Mouse (Mus musculus) gonadal fat pad, adult 2 months (tissue): ENCODE results near the gene Rap1b. TPM values are rescaled to one million over a fixed set of nuclear protein-coding genes. Genes with fewer than 3 reads are reported as not detected.

ENCODE experiments used
- DNase-seq: peaks from one replicate; pipeline ENCODE4 v3.0.0-alpha.2; 2012; ENCODE audit warnings: low read depth
- polyA plus RNA-seq: library from polyadenylated mRNA; depleted of rRNA; stranded (reverse); fragments of >200 nt; gene quantifications from 2 replicates; pipeline ENCODE4 v1.2.3, GENCODE M21; 2012

The Rap1b gene
- polyA plus RNA-seq, 1 experiment: 41.1 TPM

DNA sequence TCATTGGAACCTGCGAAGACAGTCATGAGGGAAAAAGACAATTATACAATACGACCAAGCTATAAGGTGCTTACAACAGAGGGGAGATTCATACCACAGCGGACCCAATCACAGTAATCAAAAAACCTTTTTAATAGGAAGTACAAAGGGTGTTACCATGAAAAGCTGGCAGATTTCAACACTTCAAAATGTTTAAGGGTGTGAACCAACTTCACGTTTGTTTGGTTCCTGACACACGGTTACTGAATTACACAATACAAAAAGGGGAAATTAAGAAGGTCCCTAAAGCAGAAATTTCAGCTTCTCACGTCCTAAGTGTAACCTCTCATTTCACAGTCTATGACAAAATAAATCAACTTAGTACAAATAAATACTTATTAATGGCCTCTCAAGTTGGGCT lies 27.2 kb downstream of the Rap1b start:
- DNase-seq: no peak

DNA sequence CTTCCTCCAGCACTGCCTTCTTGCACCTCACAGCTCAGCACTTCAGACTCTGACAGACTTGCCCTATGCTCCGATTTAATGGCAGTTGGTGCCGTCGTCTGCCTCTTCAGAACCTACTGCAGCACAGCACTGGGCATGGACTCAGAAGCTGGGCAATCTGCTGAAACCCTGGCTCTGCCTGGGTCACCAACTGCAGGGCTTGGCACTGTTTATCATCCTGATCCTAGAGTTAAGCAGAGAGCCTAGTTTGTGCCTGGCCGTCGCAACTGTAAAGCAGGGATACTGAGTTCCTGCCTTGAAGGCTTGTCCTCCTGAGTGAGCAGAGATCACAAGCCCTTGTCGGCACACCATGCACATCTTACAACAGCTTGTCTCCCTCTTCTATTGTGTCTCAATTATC lies 29.1 kb downstream of the Rap1b start:
- DNase-seq: no peak

DNA sequence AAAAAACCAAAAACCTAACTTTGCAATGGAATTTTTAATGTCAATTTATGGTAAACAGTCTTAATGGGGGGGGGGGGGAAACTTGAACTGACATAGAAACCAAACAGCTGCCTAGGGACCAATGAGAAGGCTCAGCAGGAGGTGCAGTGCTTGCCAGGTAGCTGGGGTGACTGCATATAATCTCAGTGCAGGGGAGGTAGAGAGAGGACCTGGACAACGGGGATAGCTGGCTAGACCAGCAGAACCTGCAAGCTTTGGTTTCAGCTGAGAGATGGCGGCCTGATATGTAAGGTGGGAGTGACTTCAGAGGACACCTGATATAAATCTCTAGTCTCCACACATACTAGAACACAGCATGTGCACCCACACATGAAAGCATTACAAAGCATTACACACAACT lies 33.3 kb downstream of the Rap1b start:
- DNase-seq: no peak

DNA sequence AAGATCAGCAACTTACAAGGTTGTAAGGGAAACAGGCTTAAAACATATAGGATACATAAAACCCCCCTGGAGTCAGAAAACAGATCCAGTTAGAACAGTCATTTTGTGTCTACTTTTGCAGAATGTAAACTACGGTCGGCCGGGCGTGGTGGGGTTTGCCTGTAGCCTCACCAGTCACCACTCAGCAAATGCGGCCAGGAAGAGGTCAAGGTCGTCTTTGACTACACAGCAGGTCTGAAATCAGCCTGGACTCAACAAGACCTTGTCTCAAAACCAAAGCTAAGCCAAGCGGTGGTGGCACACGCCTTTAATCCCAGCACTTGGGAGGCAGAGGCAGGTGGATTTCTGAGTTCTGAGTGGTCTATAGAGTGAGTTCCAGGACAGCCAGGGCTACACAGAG lies 34.3 kb downstream of the Rap1b start:
- DNase-seq: no peak

DNA sequence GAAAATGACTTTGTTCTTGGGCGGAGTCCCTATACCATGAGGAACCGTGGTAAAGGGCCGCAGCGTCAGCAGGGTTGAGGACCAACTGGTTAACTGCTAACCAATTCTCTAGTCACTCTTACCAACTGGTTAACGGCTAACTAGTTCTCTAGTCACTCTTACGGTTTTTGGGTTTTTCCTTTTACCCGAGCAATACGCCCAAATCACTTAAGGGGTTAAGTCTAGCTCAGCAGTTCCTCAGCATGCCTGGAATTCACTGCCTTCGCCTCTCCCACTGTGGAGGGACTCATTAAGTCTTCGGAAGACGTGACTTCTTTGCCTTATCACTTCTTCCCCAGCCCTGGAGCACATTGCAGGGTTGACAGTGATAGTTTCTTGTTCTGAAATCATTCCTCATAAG lies 35.3 kb downstream of the Rap1b start:
- no peak for DNase-seq

DNA sequence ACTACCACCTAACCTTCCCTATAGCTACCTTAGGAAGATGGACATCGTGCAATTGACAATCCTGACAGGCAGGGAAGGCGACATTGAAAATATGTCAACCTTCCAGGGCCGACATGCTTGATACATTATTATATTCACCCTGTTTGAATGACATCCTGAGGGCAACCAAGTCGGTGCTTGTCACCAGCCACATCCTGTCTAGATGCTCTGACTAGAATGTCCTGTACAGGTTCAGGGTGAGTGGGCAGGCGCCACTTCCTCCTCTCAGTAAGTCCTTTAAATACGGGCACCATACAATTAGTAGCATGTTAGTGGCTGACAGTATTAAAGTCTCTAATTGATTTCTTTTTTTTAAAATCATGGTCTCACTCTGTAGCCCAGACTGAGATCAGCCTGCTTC lies 37.8 kb downstream of the Rap1b start:
- DNase-seq: no peak

DNA sequence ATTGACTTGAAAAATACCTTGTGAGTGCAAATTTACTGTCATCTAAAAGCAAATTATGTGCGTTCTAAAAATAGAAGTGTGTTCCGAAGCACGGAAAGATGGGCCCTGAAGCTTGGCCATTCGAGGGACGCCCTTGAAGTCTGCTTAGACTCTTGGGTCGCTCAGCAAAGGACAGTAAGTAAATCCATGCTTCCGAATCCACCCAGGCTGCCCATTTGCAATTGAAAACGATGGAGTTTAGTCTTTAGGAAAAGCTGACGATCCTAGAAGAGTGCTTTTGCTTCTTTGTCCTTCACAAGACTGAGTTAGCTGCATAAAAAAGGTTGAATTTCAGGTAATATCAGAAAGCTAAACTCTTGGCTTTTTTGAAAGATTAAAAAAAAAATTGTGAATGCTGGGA lies 39.9 kb downstream of the Rap1b start:
- DNase-seq: no peak

DNA sequence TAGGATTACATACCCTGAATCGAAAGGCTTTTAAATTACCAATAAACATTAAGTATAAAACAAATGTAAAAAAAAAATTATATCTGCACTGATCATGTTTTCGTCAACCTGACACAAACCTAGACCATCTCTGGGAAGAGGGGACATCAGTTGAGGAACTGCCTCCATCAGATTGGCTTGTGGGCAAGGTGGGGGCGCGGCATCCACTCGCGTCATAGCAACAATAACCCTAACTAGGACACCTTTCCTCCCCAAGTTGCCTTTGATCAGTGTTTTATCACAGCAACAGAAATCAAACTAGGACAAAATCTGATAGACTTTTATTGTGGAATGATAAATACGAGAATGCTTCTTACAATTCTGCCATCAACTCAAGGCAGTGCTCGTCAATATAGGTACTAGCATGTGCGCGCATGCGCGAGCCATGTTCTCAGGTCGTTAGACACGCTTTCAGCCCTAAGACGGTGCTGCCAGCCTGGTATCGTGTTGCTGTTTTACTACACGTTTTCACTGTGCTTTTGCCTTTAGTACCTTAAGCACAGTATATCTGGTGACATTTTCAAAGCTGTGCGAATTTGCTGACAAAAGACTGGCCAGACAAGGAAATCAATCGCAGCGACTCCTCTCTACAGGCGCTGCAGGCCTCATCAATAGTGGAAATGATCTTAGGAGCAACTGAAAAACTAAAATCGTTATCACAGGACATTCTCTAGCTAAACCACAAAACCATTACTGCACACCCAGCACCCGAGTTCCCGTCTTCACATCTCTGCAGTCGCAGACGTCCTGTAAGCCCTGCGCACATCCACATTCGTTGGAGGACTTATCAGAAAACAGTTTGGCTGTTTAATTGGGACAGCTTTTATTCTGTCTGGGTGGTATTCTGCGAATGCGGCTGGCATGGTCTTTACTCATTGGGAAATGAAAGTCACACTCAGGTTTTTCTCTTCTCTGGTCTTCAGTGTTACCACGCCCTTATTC lies 41.7 kb downstream of the Rap1b start:
- DNase-seq: no peak

DNA sequence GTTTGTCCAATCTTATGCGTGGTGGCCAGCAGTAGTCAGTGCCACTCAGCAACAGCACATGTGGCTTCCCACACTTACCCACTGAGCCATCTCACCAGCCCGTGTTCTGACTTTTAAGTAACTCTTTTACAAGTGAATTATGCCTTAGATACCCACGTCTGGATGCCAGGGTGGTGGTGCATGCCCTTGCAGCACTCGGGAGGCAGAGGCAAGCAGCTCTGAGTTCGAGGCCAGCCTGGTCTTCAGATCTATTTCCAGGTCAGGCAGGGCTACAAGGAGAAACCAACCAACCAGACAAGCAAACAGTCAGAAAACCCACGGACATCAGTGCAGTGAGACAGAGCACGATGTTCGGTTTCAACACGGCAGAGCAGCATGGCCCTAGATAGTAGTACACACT lies 43.9 kb downstream of the Rap1b start:
- DNase-seq: no peak

DNA sequence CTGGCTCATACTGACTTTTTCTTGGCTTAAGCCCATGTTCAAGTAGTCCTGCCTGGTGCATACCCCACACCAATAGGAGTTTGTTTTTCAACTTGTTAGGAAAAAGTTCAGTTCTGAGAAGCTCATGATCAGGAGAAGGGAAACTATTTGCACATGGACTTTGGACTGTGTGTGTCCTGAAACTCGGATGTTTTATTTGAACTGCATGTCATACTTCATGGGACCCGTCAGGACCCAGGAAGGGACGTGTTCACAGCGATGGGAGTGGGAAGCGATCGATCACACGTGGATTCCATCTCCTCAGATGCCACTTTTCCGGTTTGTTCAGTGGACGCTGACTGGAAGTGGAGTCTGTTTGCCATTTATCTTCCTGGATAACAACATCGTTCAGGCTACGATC lies 46.0 kb downstream of the Rap1b start:
- no peak for DNase-seq

DNA sequence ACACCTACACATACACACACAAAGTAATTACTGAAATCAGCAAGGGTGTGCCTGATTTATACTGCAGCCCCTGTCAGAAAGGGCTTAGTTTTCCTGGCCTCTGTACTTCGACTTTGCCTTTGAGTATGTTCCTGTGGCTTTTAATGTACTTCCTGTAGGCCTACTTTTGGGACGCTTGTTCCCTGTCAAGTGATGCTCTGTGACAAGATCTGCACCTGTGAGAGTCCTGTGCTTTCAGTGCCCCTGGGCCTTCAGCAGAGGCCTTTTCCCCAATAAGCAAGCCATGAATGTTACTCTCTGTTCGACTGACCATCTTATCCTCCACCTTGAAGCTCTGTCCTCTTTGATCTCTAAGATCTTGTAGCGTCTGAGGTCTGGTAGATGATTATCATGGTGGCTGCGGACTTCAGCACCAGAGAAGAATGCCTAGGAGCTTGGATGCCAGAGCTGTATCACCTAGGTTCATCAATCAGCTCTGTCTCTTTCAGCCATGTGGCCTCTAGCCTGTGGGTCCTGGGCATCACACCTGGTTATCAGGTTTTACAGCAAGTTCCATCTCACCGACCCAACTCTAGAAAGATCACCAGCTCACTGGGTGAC lies 47.3 kb downstream of the Rap1b start:
- DNase-seq: no peak

DNA sequence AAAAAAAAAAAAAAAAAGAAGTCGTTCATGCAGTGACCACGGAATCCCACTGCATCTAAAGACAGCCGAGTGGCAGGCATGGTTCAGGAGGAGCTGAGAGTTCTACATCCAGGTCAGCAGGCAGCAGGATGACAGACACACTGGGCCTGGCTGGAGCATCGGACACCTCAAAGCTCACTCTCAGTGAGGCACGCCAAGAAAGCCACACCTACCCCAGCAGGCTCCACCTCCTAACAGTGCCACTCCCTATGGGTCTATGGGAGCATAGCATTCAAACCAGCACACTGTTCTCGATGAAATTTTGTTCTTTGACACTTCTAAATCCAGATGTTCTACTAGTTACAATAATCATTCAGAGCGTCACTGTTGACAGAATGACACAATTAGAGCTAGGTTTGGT lies 48.2 kb downstream of the Rap1b start:
- no peak for DNase-seq

DNA sequence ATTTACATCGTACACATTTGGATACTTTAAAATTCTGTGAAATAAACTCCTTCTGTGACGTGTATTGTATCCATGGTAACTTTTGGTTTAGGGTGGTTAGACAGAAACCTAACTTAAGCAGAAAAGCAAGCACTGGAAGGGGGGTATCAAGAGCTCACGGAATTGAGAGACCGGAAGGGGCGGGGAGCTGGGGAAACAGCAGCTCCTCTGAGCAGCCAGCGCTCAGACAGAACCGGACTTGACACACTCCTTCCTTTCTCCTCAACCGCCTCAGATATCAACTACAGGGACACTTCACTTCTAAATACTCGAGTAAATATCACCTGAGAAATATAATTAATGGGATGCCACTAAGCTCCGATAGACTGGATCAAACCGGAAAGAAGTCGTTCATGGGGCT lies 48.7 kb downstream of the Rap1b start:
- DNase-seq: no peak

DNA sequence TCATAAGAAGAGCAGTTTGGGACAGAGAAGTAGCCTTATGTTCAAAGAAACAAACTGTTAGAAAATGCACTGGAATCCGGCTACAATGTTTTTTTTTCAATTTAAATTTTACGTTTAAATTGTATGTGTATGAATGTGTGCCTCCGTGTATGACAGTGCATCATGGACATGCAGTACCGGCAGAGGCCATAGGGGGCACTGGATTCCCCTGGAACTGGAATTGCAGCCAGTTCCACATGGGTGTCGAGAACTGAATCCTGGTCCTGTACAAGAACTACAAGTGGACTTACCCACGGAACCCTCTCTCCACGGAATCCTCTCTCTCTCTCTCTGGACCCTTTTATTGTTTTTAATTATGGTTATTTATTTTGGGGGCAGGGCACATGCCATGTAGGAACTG lies 49.7 kb downstream of the Rap1b start:
- DNase-seq: no peak

DNA sequence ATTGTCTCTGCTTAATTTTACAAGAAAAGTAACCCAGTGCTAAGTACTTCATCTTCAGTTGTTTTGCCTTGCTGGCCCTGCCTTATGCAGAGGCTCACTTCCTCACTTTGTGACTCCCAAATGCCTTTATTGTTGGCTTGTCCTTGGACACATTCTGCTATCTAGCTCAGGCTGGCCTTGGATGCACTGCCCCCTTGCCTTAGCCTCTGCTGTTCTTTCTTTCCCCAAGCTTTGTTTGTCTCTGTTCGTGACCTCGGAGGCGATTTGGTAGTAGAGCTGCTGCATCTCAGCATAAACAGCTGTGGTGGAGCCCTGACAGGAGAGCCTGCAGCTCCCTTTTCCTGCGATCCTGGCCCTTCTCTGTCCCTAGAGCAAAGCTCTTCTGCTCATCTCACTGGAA lies 50.6 kb downstream of the Rap1b start:
- DNase-seq: no peak

DNA sequence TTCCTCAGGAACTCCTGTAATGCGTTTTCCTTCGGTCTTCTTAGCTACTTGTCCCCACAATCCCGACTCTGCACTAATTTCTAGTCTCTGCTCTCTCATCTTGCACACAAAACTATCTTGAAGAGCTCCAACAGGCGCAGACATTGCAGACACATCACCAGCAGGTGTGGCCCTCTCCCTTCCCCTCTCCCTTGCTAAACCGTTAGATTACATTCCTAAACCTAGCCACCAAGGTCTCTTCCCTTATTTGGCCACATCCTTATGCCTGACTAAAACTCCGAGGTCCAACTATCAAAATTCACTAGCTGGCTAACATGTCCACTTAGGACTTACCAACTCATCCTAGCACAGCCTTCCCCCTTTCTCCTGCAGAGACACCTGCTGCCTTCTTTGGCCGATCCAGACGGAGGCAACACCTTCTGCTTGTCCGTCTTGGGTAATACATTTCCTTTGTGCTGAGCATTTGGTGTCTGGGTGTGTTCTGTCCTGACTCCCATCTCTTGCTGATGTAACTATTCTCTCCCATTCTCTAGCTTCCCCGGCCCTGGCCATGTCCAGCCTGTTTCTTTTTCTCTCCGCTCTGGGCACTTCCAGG lies 52.3 kb downstream of the Rap1b start:
- no peak for DNase-seq

DNA sequence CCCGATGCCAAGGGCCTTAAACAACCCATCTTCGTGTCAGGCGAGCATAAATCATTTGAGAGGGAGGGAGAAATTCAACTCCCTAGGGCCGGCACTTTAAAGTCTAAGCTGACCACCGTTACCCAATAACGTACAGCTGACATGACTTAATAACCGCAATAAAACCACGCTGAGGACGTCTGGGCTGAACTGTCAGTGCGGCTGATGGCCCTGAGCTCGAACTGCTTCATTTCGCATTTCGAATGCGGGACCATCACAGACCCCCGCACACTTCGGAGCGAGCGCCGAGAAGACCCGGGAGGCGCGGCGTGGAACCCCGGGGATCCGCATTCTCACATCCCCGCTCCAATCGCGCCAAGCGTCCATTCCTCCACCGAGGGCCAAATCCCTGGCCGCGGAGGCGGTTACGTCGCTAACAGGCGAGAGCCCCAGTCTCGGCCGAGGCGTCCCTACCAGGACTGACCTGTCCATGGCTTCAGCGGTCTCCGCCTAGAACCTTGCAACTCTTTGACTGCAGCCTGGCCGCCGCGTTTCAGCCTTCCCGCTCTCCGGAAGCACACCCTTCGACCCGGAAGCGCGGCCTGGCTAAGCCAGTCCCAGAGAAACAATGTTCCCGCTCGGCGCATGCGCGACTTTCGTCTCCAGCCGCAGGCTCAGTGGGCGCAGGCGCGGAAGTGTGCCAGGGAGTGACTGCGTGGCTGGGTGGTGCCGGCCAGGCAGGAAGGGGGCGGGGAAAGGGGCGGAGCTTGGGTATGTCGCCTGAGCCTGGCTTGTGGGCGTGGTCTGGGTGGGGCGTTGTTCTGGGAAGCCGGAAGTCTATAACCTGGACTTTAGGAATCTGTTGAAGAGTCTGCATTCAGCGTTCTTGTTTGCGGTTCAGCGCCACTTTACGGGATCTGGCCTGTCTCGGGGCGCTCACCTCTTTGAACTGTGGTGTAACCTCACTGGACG lies 53.4 kb downstream of the Rap1b start, which contains the start of gene Nup107:
Nup107 (minus strand) TSS at position 565 of the 951 bp plus-strand sequence.
- DNase-seq: peak; percentile 66

DNA sequence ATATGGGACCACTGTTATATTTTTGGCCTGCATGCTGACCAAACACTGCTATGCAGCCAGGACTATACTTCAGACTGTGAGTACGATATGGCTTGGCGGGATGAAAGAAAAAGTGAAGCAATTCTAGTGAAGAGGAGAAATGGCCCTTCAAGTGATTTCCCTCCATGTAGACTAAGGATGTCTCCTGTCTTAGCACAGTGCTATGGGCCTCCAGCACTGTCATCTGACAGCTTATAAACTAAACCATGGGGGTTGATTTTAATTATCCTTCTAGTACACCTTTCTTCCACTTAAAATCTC lies 54.7 kb downstream of the Rap1b start:
- no peak for DNase-seq

DNA sequence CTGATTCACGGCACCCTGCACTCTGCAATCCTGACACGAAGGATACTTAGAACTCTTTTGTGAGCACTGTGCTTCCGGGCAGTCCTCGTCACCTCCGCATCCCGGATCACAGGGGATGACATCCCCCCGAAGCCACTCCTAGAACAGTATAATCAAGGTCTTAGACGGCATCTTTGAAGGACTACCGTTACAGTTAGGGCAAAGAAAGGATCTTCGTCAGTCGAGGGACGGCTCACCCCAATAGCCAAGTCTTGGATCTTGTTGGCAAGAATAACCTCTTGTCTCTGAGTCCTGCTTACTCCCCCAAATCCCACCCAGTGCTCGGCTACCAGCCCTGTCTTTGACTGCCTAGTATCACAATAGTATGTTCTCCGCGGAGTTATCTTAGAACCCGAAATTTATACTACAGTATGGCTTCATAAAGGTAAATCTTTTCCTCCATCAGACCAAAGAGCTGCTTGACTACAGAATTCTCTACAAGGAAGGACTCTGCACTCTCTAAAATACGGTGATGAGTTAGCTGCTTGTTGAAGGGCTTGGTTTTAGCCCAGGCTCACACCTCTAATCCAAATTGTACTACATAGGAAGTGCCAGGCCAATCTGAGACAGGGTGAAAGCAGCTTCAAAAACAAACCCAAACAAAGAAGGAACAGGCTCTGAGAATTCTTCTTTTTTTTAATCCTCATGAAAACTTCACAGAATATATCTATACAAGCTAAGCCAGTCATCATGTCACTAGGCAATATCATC lies 55.2 kb downstream of the Rap1b start:
- no peak for DNase-seq

DNA sequence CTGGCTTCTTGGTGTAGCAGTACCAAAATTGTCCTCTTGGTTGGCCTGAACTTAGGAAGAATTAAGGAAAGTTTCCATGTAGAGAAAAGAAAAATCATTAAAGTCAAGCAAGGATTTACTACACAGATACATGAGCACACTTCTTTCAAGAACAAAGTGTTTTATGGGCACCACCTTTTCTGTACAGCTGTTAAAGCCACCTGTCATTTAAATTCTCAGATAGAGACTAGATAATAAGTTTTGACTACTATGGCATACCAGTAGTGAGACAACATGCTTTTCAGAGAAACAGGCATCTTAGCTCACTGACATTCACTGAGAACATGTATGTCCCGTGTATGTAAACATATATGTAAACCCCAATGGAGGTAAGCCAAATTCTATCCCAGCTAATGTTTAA lies 55.8 kb downstream of the Rap1b start:
- no peak for DNase-seq

DNA sequence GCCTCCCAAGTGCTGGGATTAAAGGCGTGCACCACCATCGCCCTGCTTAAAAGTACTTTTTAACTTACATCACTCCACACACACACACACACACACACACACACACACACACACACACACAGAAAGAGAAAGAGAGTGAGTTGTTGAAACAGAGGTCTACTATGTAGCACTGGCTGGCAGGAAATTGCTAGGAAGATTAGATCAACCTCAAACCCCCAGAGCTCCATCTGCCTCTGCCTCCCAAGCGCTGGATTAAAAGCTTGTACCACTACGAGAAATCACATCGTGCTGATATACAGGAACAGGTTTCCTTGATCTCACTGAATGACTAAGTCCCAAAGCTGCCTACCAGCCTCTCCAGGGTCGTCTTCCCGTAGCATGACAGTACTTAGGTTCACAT lies 61.2 kb downstream of the Rap1b start:
- DNase-seq: no peak
